Mouse (Mus musculus) liver, embryonic 14.5 days (tissue): ENCODE results near the gene Kif20b. TPM values are rescaled to one million over a fixed set of nuclear protein-coding genes. Genes with fewer than 3 reads are reported as not detected.
A peak's percentile ranks its signal among the peaks of the same experiment; 100 is the strongest.

Source experiments
- ATAC-seq: fragments of 200-750 bp; cut with Nextera tagmentation; 2 replicates; pipeline ENCODE4 v1.8.0; 2017; ENCODE audit warnings: moderate number of reproducible peaks, mild to moderate bottlenecking, moderate library complexity; ENCODE audit not compliant: insufficient read depth
- DNase-seq, 3 experiments: peaks; one replicate each; pipeline ENCODE4 v3.0.0-alpha.2; 2012 to 2013; ENCODE audit warnings: low read depth in 3 of 3, low spot score in 3 of 3
- H3K27ac ChIP-seq: fragments of 300-500 bp; sonication (generic); 2 replicates; pipeline ENCODE4 v1.5.1; 2014; ENCODE audit warnings: moderate library complexity, mild to moderate bottlenecking, control low read depth, inconsistent platforms
- H3K27me3 ChIP-seq: fragments of 300-500 bp; sonication (generic); 2 replicates; pipeline ENCODE4 v1.6.1; 2014; ENCODE audit warnings: mild to moderate bottlenecking, low read length, moderate library complexity; ENCODE audit not compliant: control insufficient read depth, insufficient read depth
- H3K36me3 ChIP-seq: fragments of 300-500 bp; sonication (generic); replicated peaks from 2 replicates; pipeline ENCODE4 v1.6.1; 2014; ENCODE audit warnings: low read depth; ENCODE audit not compliant: control insufficient read depth, insufficient read depth
- H3K4me1 ChIP-seq, 2 experiments: fragments of 200-500 bp in 1 of 2; fragments of 300-500 bp in 1 of 2; sonication (generic) in 1 of 2; replicated peaks; 2 replicates each; pipeline ENCODE4 v1.6.1; 2012 to 2014; ENCODE audit warnings: antibody characterized with exemption in 1 of 2, inconsistent platforms in 1 of 2, low read length in 1 of 2; ENCODE audit not compliant: control insufficient read depth in 2 of 2, insufficient read depth in 2 of 2
- H3K4me2 ChIP-seq: fragments of 300-500 bp; sonication (generic); 2 replicates; pipeline ENCODE4 v1.6.1; 2014; ENCODE audit warnings: low read depth, mild to moderate bottlenecking, control low read depth, moderate library complexity
- H3K4me3 ChIP-seq, 2 experiments: fragments of 200-500 bp in 1 of 2; fragments of 300-500 bp in 1 of 2; sonication (generic) in 1 of 2; 2 replicates each; pipeline ENCODE4 v1.5.1; 2012 to 2014; ENCODE audit warnings: low read depth in 2 of 2, low read length in 2 of 2, mild to moderate bottlenecking in 2 of 2, control low read depth in 1 of 2, inconsistent platforms in 1 of 2, moderate library complexity in 1 of 2; ENCODE audit not compliant: insufficient read depth in 1 of 2
- H3K9ac ChIP-seq: fragments of 300-500 bp; sonication (generic); replicated peaks from 2 replicates; pipeline ENCODE4 v1.6.1; 2014; ENCODE audit warnings: mild to moderate bottlenecking, control low read depth, moderate library complexity
- H3K9me3 ChIP-seq: fragments of 300-500 bp; sonication (generic); 2 replicates; pipeline ENCODE4 v1.6.1; 2016; ENCODE audit warnings: low read length, mixed read lengths; ENCODE audit not compliant: control insufficient read depth
- CTCF ChIP-seq: IDR thresholded peaks from 2 replicates; pipeline ENCODE4 v1.5.1; 2016; ENCODE audit warnings: antibody characterized with exemption, low read depth, control low read depth
- EP300 ChIP-seq: IDR thresholded peaks from 2 replicates; pipeline ENCODE4 v1.6.1; 2016; ENCODE audit warnings: antibody characterized with exemption, low read depth
- WGBS: fragments of 180-500 bp; shearing (Covaris S2); extraction: QIAGEN DNeasy Blood & Tissue Kit; methylation state at CpG from one replicate; pipeline ENCODE4 v1.1.7; 2014; ENCODE audit not compliant: insufficient replicate concordance; 5-methylcytosine and 5-hydroxymethylcytosine counted together
- microRNA counts: library from miRNA; unstranded; fragments of <30 nt; microRNA quantifications from one replicate; lab custom pipeline; 2016
- microRNA-seq: library from miRNA; unstranded; fragments of <30 nt; microRNA quantifications from one replicate; pipeline ENCODE4, GENCODE M21; 2016
- polyA plus RNA-seq, 2 experiments: library from polyadenylated mRNA; depleted of rRNA in 1 of 2; stranded (reverse) in 1 of 2; unstranded in 1 of 2; fragments of >200 nt; fragmentation: Nextera tagmentation in 1 of 2; extraction: Ambion mirVana in 1 of 2; gene quantifications; 2 replicates each; pipeline versions ENCODE4 v1.2.1 to v1.2.3; 2012 to 2014

Kif20b gene
- polyA plus RNA-seq, 2 experiments, result 20.4 to 30.7 TPM

GRCm38 (mm10) chr19:34992969-34993527, 70.9 kb downstream of the Kif20b start:
- no peak overlapping the region for H3K4me3 ChIP-seq
- no peaks in the 10 kb centered on the region for H3K9me3 ChIP-seq
- H3K27ac ChIP-seq, result no peak overlapping the region
- H3K4me2 ChIP-seq, result no peak overlapping the region
- no peaks in the 10 kb centered on the region for H3K27me3 ChIP-seq
- H3K36me3 ChIP-seq, result no peaks in the 10 kb centered on the region
- TF ChIP-seq CTCF, result peak; percentile 71
- TF ChIP-seq EP300, result no peak
- WGBS, result 10% methylated on average over 1 of the region's 1 CpGs
- peak in 1 of 3 experiments; percentile 4 for DNase-seq
- no peak for ATAC-seq
- no peaks in the 10 kb centered on the region for H3K4me1 ChIP-seq
- H3K9ac ChIP-seq, result no peak overlapping the region

- no peak overlapping the region for H3K4me3 ChIP-seq
- 56% methylated on average over 3 of the region's 3 CpGs for WGBS
- no peak overlapping the region for H3K4me2 ChIP-seq
- H3K36me3 ChIP-seq, result no peaks in the 10 kb centered on the region
- H3K27ac ChIP-seq, result no peak overlapping the region
- DNase-seq (no peak), ATAC-seq (no peak)
- no peaks in the 10 kb centered on the region for H3K4me1 ChIP-seq
- no peak overlapping the region for H3K9ac ChIP-seq
- H3K9me3 ChIP-seq, result no peaks in the 10 kb centered on the region
- H3K27me3 ChIP-seq, result no peaks in the 10 kb centered on the region
- TF ChIP-seq CTCF (no peak), EP300 (no peak)
Measured at GRCm38 (mm10) chr19:35015058-35015457, 92.9 kb downstream of the Kif20b start.

GRCm38 (mm10) chr19:35017474-35018208, 95.5 kb downstream of the Kif20b start:
- no peaks in the 10 kb centered on the region for H3K4me1 ChIP-seq
- H3K27me3 ChIP-seq, result no peaks in the 10 kb centered on the region
- no peak overlapping the region for H3K9ac ChIP-seq
- no peak for DNase-seq
- no peaks in the 10 kb centered on the region for H3K36me3 ChIP-seq
- no peak overlapping the region for H3K4me2 ChIP-seq
- WGBS, result 47% methylated on average over 4 of the region's 4 CpGs
- no peak for TF ChIP-seq CTCF
- no peak for TF ChIP-seq EP300
- no peak overlapping the region for H3K27ac ChIP-seq
- no peak overlapping the region for H3K4me3 ChIP-seq
- H3K9me3 ChIP-seq, result no peaks in the 10 kb centered on the region
- ATAC-seq, result no peak

GRCm38 (mm10) chr19:35018209-35018581, 96.0 kb downstream of the Kif20b start:
- 41% methylated on average over 4 of the region's 4 CpGs for WGBS
- TF ChIP-seq CTCF, result no peak
- no peak for TF ChIP-seq EP300
- ATAC-seq, result no peak

More at GRCm38 (mm10) chr19:35018209-35018581, 96.0 kb downstream of the Kif20b start:
- Histone ChIP-seq H3K36me3 (no peaks in the 10 kb centered on the region), H3K4me1 (no peaks in the 10 kb centered on the region), H3K4me3 (no peak overlapping the region), H3K27ac (no peak overlapping the region), H3K27me3 (no peaks in the 10 kb centered on the region), H3K4me2 (no peak overlapping the region), H3K9me3 (no peaks in the 10 kb centered on the region), H3K9ac (no peak overlapping the region)
- no peak for DNase-seq

MicroRNAs within 50 kb of the gene (microRNA counts, 519-probe panel; counts per million panel counts)
- microRNA mmu-miR-1950 (lab: Ali Mortazavi, UCI), result 69.9 counts per million

Small RNA genes within 50 kb of the gene (microRNA-seq; reads per million reads assigned to microRNA genes)
- gene Mir1950, result 1.7 reads per million

Other genes with a start within 250 kb of the Kif20b start
- 4.0 and 4.8 TPM in 2 replicates for gene Slc16a12, start 175.1 kb upstream of the Kif20b start, polyA plus RNA-seq (2012; rRNA removed)
- gene Slc16a12, start 175.1 kb upstream of the Kif20b start, polyA plus RNA-seq (2014; fragmentation: Nextera tagmentation; extraction: Ambion mirVana), result 9.7 and 12.1 TPM in 2 replicates
- 1.7 and 2.5 TPM in 2 replicates for gene Pank1, start 42.9 kb upstream of the Kif20b start, polyA plus RNA-seq (2012; rRNA removed)
- 6.7 and 7.1 TPM in 2 replicates for gene Pank1, start 42.9 kb upstream of the Kif20b start, polyA plus RNA-seq (2014; fragmentation: Nextera tagmentation; extraction: Ambion mirVana)